Mouse (Mus musculus): ENCODE data around the gene Ipcef1.
"Not testable (repeated sequence)": the region's sequence is repeated elsewhere in the genome, so short reads cannot be mapped to it uniquely, and the experiment has no call there.

Ipcef1 gene

GRCm38 (mm10) chr10:7035547-7035946 lies 16.7 kb downstream of the Ipcef1 start:
- DNase-seq: no peak

- no peak for DNase-seq
Observed at GRCm38 (mm10) chr10:7033459-7033858, 18.8 kb downstream of the Ipcef1 start.

GRCm38 (mm10) chr10:7025028-7025427 lies 27.2 kb downstream of the Ipcef1 start:
- no peak for DNase-seq

GRCm38 (mm10) chr10:7020551-7020950 lies 31.7 kb downstream of the Ipcef1 start:
- DNase-seq: no peak

- DNase-seq: no peak
Observed at GRCm38 (mm10) chr10:7019781-7020386, 32.4 kb downstream of the Ipcef1 start.

GRCm38 (mm10) chr10:7015199-7015598 lies 37.1 kb downstream of the Ipcef1 start:
- no peak for DNase-seq

GRCm38 (mm10) chr10:7010543-7010942 lies 41.7 kb downstream of the Ipcef1 start:
- no peak for DNase-seq

GRCm38 (mm10) chr10:7004980-7005538 lies 47.2 kb downstream of the Ipcef1 start:
- no peak for DNase-seq

GRCm38 (mm10) chr10:7003898-7004297 lies 48.4 kb downstream of the Ipcef1 start:
- not testable (repeated sequence) for DNase-seq

- DNase-seq: no peak
Observed at GRCm38 (mm10) chr10:6999355-6999754, 52.9 kb downstream of the Ipcef1 start.

- no peak for DNase-seq
Observed at GRCm38 (mm10) chr10:6998576-6999250, 53.6 kb downstream of the Ipcef1 start.

GRCm38 (mm10) chr10:6996895-6997294 lies 55.4 kb downstream of the Ipcef1 start:
- no peak for DNase-seq

GRCm38 (mm10) chr10:6988555-6988954 lies 63.7 kb downstream of the Ipcef1 start:
- no peak for DNase-seq

- no peak for DNase-seq
Observed at GRCm38 (mm10) chr10:6987399-6988098, 64.7 kb downstream of the Ipcef1 start.

GRCm38 (mm10) chr10:6986246-6986645 lies 66.0 kb downstream of the Ipcef1 start:
- no peak for DNase-seq

- no peak for DNase-seq
Observed at GRCm38 (mm10) chr10:6983431-6983830, 68.8 kb downstream of the Ipcef1 start.

- no peak for DNase-seq
Observed at GRCm38 (mm10) chr10:6982751-6983151, 69.5 kb downstream of the Ipcef1 start.

- peak; percentile 39 for DNase-seq
Observed at GRCm38 (mm10) chr10:6980236-6980635, 72.0 kb downstream of the Ipcef1 start.

GRCm38 (mm10) chr10:6979789-6980188 lies 72.5 kb downstream of the Ipcef1 start:
- DNase-seq: no peak

- DNase-seq: no peak
Observed at GRCm38 (mm10) chr10:6979216-6979615, 73.1 kb downstream of the Ipcef1 start.

- no peak for DNase-seq
Observed at GRCm38 (mm10) chr10:6978733-6979132, 73.5 kb downstream of the Ipcef1 start.

GRCm38 (mm10) chr10:6977843-6978242 lies 74.4 kb downstream of the Ipcef1 start:
- DNase-seq: peak; percentile 33

GRCm38 (mm10) chr10:6968334-6968733 lies 83.9 kb downstream of the Ipcef1 start:
- no peak for DNase-seq
